In the genomic region with DNA sequence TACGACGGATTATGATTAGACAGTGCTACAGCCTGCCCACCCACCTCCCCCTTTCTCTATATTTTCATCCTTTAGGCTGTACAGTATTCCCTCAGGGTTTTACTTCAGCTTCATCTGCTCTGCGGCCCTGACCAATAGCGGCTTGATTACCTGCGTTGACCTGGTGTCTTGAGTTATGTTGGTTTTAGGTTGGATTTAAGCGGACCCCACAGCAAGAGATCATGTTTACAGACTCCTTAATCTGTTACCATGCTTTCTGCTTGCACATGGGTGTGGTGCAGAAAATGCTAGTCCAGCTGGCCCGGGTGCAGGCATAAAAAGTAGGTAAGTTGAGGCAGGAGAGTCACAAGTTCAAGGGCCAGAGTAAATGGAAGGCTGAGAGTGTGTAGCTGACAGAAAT, we compare ENCODE assay signal across 8 mouse cellular contexts. TPM values are rescaled to one million over a fixed set of nuclear protein-coding genes. Genes with fewer than 3 reads are reported as not detected.
DNase-seq lines count a peak whose midpoint lies in the region; ATAC-seq lines count a peak whose summit lies in the region.

No protein-coding gene starts in this region.

- H3K36me3 ChIP-seq in heart, embryonic 13.5 days: peaks cover 52% of the 10 kb centered on the region
- peaks cover 43% of the 10 kb centered on the region for H3K36me3 ChIP-seq in hindbrain, embryonic 14.5 days (replicated peaks; ENCODE audit: control insufficient read depth, insufficient read depth)
- H3K36me3 ChIP-seq in midbrain, embryonic 13.5 days: peaks cover 45% of the 10 kb centered on the region

- H3K27ac ChIP-seq in heart, embryonic 13.5 days (replicated peaks): peak overlapping the region; percentile 95
- H3K27ac ChIP-seq in brown adipose tissue, adult 24 weeks (replicated peaks; ENCODE audit: low read depth, low read length): 0 out of 2 replicates have a peak overlapping the region, but pooled peaks have one; percentile 51
- H3K27ac ChIP-seq in hindbrain, embryonic 14.5 days: peak overlapping the region; percentile 89; the same call in 1 of the 2 replicates
- peak overlapping the region; percentile 78 for H3K27ac ChIP-seq in midbrain, embryonic 13.5 days

- WGBS in heart, embryonic 13.5 days: 75% methylated on average over 7 of the region's 7 CpGs
- WGBS in hindbrain, embryonic 14.5 days: 87% methylated on average over 7 of the region's 7 CpGs
- 87% methylated on average over 7 of the region's 7 CpGs for WGBS in midbrain, embryonic 13.5 days

- H3K4me2 ChIP-seq in heart, embryonic 13.5 days: peak overlapping the region; percentile 94
- peak overlapping the region; percentile 92 for H3K4me2 ChIP-seq in hindbrain, embryonic 14.5 days (replicated peaks)
- H3K4me2 ChIP-seq in midbrain, embryonic 13.5 days (replicated peaks): peak overlapping the region; percentile 95

- peak overlapping the region; percentile 80 for H3K4me3 ChIP-seq in heart, embryonic 13.5 days
- H3K4me3 ChIP-seq in brown adipose tissue, adult 24 weeks (ENCODE audit: insufficient read depth, low read depth, low read length): no peak overlapping the region
- peak overlapping the region; percentile 65; the same call in 1 of the 2 replicates for H3K4me3 ChIP-seq in hindbrain, embryonic 14.5 days (replicated peaks; ENCODE audit: low read length)
- peak overlapping the region; percentile 81 for H3K4me3 ChIP-seq in midbrain, embryonic 13.5 days (replicated peaks)

- no peaks in the 10 kb centered on the region for H3K27me3 ChIP-seq in heart, embryonic 13.5 days (replicated peaks)
- no peaks in the 10 kb centered on the region for H3K27me3 ChIP-seq in hindbrain, embryonic 14.5 days (ENCODE audit: control insufficient read depth, insufficient read depth, low read length)
- no peaks in the 10 kb centered on the region for H3K27me3 ChIP-seq in midbrain, embryonic 13.5 days

- no peak for ATAC-seq in heart, embryonic 13.5 days (ENCODE audit: extremely low read depth, insufficient number of reproducible peaks, low FRiP score, low TSS enrichment)
- no peak for ATAC-seq in hindbrain, embryonic 14.5 days (ENCODE audit: low FRiP score)
- no peak for ATAC-seq in midbrain, embryonic 13.5 days

- no peak for DNase-seq in heart, postnatal 4 days
- no peak for DNase-seq in hindbrain, embryonic 14.5 days (ENCODE audit: low spot score)
- DNase-seq in layer of hippocampus, postnatal 36 days: no peak
- DNase-seq in right cerebral cortex, postnatal 4 days: no peak
- DNase-seq in right cerebral cortex, adult 18-20 months: no peak

- peaks cover 59% of the 10 kb centered on the region for H3K4me1 ChIP-seq in heart, embryonic 13.5 days
- peaks cover 25% of the 10 kb centered on the region for H3K4me1 ChIP-seq in brown adipose tissue, adult 24 weeks (ENCODE audit: control insufficient read depth, insufficient read depth, insufficient read length, low read length)
- H3K4me1 ChIP-seq in hindbrain, embryonic 14.5 days (replicated peaks; ENCODE audit: control insufficient read depth, insufficient read depth, low read length): peaks cover 23% of the 10 kb centered on the region
- H3K4me1 ChIP-seq in midbrain, embryonic 13.5 days (replicated peaks): peaks cover 35% of the 10 kb centered on the region

- peak overlapping the region; percentile 88 for H3K9ac ChIP-seq in heart, embryonic 13.5 days
- peak overlapping the region; percentile 76; the same call in 1 of the 2 replicates for H3K9ac ChIP-seq in hindbrain, embryonic 14.5 days
- peak overlapping the region; percentile 82 for H3K9ac ChIP-seq in midbrain, embryonic 13.5 days (replicated peaks)

- H3K9me3 ChIP-seq in heart, embryonic 13.5 days: no peaks in the 10 kb centered on the region
- H3K9me3 ChIP-seq in hindbrain, embryonic 14.5 days (ENCODE audit: control insufficient read depth, low read length): no peaks in the 10 kb centered on the region
- no peaks in the 10 kb centered on the region for H3K9me3 ChIP-seq in midbrain, embryonic 13.5 days

RNA-seq across cellular contexts. Expression of a gene that starts 0.8 kb away (rescaled TPM):
- polyA plus RNA-seq in heart, embryonic 13.5 days (2015; fragmentation: Nextera tagmentation; extraction: Ambion mirVana): 127 and 149 TPM in 2 replicates
- 10 to 100 TPM; 76.4 to 80.4 TPM for total RNA-seq in heart, postnatal 4 days (2021)
- polyA plus RNA-seq in brown adipose tissue, adult 24 weeks (2012; ENCODE audit: insufficient read depth, insufficient read length, missing spikeins): 36.7 and 41.1 TPM in 2 replicates
- polyA plus RNA-seq in hindbrain, embryonic 14.5 days (2014; fragmentation: Nextera tagmentation; extraction: Ambion mirVana): 109 and 116 TPM in 2 replicates
- 112 and 116 TPM in 2 replicates for polyA plus RNA-seq in midbrain, embryonic 13.5 days (2015; fragmentation: Nextera tagmentation; extraction: Ambion mirVana)
- total RNA-seq in layer of hippocampus, postnatal 36 days (2021): 10 to 100 TPM; 52.6 to 55.3 TPM

RNA-seq across cellular contexts. Expression of a gene that starts 50.8 kb away (rescaled TPM):
- polyA plus RNA-seq in heart, embryonic 13.5 days (2015; fragmentation: Nextera tagmentation; extraction: Ambion mirVana): 31.2 and 32.9 TPM in 2 replicates
- total RNA-seq in heart, postnatal 4 days (2021): 10 to 100 TPM; 40.7 to 43.0 TPM
- polyA plus RNA-seq in brown adipose tissue, adult 24 weeks (2012; ENCODE audit: insufficient read depth, insufficient read length, missing spikeins): 19.0 and 20.1 TPM in 2 replicates
- polyA plus RNA-seq in hindbrain, embryonic 14.5 days (2014; fragmentation: Nextera tagmentation; extraction: Ambion mirVana): 44.1 and 44.7 TPM in 2 replicates
- 45.9 and 49.1 TPM in 2 replicates for polyA plus RNA-seq in midbrain, embryonic 13.5 days (2015; fragmentation: Nextera tagmentation; extraction: Ambion mirVana)
- total RNA-seq in layer of hippocampus, postnatal 36 days (2021): 10 to 100 TPM; 78.6 to 82.1 TPM
